Mouse (Mus musculus): ENCODE results near the gene Tecpr1.

Gene Tecpr1

DNA sequence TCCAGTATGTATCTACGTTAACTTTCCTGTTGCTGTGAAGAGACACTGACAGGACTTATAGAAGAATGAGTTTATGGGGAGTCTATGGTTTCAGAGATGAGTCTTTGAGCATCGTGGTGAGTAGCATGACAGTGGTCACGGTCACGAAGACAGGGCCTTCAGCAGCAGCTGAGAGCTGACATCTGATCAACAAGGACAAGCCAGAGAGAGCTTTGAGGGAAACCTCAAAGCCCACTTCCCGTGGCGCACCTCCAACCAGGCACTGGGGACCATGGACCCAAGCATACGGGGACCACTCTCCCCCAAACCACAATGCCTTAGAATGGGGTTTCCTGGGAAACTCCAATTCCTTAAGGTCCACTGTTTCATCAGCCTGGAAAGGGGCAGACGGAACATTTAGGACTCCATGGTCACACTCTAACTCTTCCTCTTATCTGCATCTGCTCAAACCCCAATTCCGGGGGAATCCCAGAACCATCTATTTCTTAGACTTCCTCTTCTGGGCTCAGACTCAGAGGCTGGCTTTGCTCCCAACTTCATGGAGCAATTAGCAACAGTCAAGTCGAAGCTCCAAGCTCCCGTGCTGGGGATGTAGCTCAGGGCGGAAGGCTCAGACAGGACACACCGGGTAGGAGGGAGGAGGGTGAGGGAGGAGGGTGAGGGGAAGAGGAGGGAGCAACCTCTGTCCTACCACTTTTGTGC is 28.6 kb upstream of the Tecpr1 start:
- DNase-seq (ENCODE audit: low read depth, low spot score), result no peak

DNA sequence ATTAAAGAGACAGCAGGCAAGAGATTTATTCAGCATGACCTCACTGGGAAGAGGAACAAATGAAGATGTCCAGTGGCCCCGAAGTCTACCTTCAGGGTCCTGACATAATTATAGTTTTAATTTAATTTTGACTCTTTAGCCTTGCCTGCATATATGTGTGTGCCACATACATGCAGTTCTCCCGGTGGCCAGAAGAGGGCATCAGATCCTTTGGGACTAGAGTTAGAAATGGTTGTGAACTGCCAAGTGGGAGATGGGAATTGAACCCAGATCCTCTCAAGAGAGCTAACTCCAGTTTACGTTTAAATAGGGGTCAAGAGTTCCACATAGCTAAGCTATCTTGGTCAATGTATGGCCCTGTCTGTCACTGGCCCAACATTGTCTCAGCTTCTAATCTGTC is 26.5 kb upstream of the Tecpr1 start:
- no peak for DNase-seq (ENCODE audit: low read depth, low spot score)

DNA sequence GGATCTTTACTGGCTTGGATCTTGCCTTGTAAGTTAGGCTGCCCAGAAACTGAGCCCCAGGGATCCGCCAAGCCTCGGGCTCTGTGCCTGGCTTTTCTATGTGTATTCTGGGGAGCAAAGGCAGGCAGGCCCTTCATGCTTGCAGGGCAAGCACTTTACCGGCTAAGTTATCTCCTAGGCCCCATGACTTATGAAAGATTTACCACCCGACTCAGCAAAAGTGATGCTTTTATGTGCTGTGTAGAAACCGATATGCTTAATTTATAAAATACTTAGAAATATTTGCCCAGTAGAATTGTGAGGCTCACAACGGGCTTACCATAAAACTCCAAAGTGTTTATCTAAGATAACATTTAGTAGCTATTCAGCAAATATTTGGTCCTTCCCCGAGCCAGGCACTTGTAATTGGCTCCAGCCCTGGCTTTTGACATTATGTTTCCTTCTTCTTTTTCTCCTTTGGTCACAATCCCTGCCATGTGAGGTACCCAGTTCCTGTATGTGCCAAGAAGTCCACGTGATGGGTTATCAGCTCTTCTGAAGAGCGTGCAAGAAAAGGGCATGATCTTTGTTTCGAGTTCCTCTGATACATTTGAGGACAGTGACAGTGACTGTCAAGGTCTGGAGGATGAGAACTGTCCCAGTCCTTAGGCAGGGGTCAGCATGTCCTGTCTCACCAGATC is 24.6 kb upstream of the Tecpr1 start:
- no peak for DNase-seq (ENCODE audit: low read depth, low spot score)

DNA sequence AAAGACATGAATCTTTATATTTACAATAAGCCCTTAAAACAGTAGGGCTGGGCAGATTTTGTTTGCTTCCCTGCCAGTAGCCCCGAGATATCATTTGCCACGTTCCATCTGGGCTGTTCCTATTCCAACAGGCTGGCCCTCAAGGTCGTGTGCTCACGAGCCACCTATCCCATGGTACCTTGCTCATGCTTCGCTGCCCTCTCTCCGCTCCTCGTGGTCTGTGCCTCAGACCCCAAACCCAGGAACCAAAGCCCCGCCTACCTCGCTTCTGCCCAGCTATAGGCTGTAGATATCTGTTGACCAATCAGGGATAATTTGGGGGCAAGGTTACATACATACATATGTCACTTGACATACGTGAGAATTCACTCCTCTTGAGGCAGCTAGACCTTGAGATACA is 23.9 kb upstream of the Tecpr1 start:
- DNase-seq (ENCODE audit: low read depth, low spot score), result no peak

DNA sequence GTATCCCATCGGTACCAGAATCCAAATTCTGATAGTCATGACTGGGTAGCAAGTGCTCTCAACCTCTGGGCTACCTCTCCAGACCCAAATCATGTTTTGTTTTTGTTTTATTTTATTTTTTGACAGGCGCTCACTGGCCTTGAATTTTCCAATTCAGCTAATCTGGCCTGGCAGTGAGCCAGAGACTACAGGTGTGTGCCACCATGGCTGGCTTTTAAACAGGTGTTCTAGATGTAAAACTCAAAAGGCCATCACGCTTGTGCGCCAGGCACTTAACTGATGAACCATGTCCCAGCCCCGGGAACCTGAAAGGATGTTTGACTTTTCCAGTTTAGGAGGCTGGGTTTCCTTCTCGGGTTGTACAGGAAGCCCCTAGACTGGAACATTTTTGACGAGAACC is 23.3 kb upstream of the Tecpr1 start:
- no peak for DNase-seq (ENCODE audit: low read depth, low spot score)

DNA sequence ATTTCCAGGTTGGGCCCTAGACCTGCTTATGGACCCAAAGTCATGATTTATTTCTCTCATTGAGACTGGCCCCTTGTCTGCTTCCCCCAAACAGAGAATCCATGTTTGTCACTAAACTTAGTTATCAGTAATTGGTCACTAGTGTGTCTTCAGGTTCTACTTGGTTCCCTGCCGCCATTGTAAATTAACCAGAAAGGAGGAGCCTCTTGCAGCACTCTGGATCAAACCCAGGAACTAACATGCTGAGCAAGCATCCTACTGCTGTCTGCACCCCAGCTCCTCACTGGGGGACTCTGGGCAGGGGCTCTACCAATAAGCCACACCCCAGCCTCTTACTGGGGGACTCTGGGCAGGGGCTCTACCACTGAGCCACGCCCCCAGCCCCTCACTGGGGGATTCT is 22.2 kb upstream of the Tecpr1 start:
- DNase-seq (ENCODE audit: low read depth, low spot score), result no peak

DNA sequence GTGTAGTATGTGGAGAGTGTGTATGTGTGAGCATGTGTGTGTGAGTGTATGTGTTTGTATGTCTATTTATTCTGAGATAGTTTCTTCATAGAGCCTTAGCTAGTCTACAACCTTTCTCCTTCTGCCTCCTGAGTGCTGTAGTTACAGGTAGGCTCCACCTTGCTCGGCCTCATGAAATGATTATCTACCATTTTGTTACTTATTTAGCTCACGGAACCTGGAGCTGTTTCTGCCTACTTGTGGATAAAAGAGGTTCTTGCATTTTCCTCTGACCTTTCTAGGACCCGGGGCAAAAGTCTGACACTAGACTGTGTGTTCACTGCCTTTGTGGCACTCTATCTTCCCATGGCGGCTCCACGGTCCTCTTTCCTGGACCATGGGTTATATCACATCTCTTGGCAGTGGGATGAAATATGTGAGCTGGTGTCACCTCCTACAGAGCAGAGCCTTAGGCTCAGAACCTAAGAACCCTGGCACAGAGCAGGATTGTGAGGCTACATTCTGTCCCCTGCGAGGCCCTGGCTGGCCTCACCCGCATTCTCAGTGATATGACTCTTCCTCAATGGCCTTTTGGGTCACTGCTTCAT is 20.6 kb upstream of the Tecpr1 start, which contains the start of gene Bri3:
TSS of gene Bri3 (plus strand) at position 537 of the 587 bp plus-strand sequence.
- no peak for DNase-seq (ENCODE audit: low read depth, low spot score)

DNA sequence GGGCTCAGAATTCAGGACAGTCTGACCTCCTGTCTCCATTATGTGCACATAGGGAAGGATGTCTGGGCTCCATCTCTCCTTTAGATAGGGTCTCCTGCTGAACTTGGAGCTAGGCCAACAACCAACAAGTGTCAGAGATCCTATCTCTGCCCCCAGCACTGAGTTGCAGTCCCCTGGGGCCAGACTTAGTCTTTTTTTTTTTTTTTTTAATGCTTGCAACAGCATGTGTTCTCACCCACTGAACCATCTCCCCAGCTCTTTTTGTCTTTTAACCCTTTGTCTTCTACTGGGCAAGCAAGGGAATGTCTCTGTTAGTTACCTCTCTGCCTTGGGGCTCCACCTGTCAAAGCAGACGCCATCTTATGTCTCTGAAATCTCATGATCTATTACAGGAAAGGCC is 15.6 kb upstream of the Tecpr1 start:
- DNase-seq (ENCODE audit: low read depth, low spot score), result no peak

DNA sequence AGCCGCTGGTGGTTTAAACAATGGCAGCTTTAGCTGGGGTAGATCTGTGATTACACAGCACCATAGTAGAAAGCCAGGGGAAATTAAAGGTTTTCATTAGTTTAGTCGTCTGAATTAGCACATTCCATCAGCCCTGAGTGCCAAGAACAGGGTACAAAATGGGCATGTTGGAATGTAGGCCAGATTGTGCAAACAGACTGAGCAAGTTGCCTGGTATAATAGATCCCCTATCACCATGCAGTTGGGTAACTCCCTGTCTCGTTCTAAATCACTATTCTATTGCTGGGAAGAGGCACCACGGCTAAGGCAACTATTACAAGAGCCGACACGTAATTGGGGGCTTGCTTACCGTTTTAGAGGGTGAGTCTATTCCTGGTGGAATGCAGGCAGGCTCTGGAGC is 11.3 kb upstream of the Tecpr1 start:
- DNase-seq (ENCODE audit: low read depth, low spot score), result no peak

DNA sequence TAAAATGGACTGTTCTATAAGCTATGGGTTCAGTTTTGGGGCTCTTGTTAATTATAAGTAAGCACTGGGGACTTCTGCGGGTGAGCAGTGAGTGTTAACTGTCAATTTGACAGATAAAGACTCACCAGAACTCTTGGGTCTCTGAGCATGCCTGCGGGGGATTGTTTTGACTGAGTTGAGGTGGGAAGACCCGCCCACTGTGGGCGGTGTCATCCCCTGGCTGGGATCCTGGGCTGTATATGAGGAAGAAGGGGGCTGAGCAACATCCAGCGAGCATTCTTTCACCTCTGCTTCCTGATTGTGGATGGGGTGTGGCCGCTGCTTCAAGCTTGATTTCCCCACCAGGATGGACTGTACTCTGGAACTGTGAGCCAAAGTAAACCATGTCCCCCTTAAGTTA is 10.8 kb upstream of the Tecpr1 start:
- DNase-seq (ENCODE audit: low read depth, low spot score), result no peak

DNA sequence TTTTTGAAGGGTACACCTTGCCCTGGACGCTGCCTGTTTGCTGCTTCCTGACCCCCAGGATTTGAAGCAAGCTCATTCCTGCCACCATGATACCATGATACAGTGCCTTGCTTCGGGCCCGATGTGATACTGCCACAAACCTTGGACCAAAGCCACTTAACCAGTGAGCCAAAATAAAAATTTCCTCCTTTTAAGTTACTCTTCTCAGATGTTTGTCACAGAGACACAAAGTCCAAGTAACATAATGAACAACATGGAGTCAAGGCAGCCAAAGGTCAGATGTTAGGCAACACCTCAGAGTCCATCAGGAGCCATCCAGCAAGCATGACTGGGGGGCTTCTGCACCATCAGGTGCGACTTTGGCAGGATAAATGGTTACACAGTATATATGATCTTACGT is 9.1 kb upstream of the Tecpr1 start:
- no peak for DNase-seq (ENCODE audit: low read depth, low spot score)

DNA sequence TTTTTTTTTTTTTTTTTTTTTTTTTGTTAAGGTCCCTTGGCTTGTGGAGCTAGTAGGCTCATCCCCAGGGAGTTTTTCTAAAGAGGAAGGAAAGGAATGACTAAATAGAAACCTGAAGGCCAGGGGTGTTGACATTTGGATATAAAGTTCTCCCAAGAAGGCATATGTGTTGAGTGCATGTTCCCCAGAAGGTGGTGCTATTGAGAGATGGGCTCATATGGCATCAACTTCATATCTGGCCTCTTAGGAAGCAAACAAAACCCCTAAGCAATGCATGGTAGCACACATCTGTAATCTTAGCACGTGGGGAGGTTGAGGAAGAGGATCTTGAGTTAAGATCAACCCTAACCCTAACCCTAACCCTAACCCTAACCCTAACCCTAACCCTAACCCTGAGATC is 8.0 kb upstream of the Tecpr1 start:
- DNase-seq (ENCODE audit: low read depth, low spot score), result no peak

DNA sequence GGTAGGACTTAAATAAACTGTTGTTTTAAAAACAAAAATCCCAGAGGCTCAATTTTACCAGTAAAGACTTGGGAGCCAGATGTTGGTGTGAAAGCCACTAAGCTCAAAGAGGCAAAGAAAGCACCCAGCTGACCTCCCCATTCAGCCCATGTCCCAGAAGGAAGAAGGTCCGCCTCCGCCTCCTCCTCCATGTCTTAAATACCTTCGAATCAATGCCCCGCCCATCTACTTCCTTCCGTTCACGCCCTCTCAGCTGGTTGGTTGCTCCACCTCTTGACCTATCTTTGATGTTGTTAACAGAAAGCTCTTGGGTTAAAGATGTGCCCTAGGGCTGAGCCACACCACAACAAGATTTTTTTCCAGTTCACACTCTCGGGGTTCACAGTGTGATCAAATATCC is 6.8 kb upstream of the Tecpr1 start:
- DNase-seq (ENCODE audit: low read depth, low spot score), result no peak

DNA sequence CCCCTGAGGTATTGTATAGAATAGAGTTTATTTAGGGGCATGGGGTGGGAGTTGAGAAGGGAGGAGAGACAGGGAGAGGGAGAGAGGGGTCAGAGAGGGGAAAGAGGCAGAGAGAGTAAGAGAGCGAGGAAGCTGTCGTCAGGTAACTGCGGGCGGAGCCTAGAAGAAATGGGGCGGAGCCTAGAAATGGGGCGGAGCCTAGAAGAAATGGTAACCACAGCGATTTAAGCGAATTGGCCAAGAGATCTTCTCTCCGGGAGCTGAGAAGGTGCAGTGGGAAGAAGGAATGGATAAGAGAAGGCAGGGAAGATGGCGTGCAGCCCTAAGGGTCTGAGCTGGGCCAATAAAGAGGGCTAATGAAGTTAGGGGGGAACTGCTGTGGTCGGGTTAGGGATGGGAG is 2.8 kb upstream of the Tecpr1 start:
- no peak for DNase-seq (ENCODE audit: low read depth, low spot score)

DNA sequence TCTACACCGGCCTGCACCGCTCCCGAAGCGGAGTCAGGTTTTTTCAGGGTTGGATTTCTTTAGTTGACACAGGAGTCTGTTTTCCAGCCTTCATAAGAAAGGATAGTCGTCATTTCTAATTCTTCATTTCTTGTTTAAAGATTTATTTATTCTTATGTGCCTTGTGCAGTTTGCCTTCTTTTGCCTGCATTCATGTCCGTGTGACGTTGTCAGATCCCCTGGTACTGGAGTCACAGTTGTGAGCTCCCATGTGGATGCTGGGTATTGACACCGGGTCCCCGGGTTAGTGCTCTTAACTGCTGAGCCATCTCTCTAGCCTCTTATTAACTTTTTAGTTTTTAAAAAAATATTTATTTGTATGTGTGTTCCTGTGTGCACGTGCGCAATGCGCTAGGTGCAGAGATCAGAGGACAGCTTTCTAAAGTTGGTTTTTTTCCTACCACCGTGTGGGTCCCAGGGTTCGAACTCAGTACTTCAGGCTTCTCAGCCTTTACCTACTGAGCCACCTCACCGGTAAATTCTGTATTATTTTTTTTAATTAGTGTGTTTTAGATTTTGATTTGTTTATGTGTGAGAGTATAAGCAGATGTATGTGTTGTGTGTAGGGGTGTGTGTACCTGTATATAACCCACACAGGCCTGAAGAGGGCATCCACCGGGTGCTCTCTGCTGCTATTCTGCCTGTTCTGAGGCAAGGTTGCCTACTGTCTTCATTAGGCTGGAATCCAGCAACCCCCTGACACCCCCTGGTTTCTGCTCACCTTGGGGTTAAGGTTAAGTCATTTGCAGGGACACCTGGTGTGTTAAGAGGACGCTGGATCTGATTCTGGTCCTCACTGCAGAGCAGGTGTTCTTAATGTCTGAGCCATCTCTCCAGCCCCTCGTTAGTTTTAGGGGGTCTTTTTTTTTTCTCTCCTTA is 743 bp upstream of the Tecpr1 start:
- no peak for DNase-seq (ENCODE audit: low read depth, low spot score)

DNA sequence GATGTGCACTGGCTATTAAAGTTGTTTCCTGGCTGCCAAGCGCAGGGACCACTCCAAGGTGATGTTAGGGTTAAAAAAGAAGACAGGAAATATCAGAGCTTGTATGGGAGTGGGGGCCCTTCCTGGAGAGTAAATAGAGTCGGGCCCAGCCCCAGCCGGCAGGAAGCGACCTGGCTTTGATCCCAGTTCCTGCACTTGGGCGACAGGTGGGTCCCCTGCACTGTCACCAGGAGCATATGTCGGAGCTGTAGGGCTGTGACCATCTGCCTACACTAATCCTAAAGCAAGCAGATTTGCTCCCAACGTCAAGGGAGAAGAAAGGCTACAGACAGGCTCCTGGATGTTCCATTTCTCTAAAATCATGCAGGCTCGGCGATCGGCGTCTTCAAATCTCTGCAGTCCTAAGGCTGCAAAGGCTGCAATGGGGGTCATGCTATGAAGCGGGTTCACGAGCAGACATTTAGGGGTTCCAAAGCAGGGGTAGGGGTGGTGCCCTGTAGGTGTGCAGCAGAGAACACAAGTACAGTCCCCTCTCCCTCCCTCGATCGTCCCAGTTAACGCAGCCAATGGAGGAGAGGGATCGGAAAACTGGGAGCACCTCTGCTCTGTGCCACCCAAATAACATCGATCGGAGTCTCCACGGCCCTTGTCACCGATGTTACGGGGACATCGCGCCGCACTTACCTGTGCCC is 458 bp downstream of the Tecpr1 start:
- no peak for DNase-seq (ENCODE audit: low read depth, low spot score)

DNA sequence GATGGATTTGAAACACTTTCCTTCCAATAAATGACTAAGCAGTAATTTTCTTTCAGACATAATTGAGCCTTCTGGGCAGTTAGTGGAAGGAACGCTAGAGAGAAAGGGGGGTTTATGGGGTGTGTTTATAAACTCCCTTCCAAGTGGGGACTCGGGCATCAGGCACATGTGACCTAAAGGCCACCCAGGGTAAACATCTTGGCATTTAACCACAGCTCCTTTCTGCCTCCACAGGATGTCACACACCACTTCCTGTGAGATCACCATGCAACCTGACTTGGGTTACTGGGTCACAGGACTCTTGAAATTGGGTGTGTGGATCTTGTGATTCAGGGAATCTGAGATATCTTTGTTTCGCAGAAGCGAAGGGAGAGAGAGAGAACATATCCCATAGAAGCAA is 2.1 kb downstream of the Tecpr1 start:
- DNase-seq (ENCODE audit: low read depth, low spot score), result no peak

DNA sequence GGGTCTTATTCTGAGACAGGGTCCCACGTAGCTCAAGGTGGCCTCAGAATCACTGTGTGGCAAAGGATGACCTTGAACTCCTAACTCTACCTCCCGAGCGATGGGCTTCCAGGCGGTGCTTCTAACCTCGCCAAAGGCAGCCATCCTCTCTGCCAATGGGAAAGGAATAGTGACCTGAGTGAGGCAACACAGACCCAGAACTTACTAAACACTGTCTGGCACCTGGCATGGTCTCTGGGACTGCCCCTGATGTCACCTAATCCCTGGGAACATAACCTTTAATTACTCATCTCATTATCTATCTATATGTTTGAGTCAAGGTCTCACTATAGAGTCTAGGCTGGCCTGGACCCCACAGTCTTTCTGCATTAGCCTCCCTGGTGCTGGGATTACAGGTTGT is 3.5 kb downstream of the Tecpr1 start:
- DNase-seq (ENCODE audit: low read depth, low spot score), result no peak

DNA sequence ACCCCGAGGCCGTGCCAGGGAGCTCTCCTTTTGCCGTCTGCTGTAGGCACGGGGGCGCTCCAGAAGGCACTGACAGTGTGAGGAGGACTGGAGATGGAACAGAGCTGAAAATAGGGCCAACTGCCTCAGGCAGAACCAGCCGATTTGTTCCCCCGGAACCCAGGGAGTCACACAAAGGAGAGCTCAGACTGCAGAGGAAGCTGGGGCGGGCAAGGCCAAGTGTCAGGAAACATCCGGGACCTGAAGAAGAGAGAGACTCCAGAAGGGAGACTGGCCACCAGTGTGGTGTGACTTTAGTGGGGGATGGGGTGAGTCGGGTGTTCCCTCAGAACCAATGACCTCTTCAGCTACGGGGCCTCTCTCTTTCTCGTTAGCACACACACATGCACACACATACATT is 4.1 kb downstream of the Tecpr1 start:
- no peak for DNase-seq (ENCODE audit: low read depth, low spot score)

DNA sequence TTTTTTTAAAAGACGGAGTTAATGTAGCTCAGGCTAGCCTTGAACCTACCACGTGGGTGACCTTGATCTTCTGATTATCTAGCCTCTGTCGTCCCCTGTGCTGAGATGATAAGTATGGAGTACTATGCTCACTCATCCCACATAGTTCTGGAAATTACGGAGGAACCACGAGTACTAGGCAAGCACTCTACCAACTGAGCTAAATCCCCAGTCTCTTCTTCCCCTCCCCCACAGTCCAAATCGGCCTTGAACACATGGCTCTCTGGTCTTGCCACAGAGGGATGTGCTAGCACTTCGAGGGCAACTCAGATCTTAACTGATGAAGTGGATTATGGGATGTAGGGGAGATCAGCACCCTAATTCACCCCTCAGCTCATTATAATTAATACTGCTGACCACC is 5.4 kb downstream of the Tecpr1 start:
- no peak for DNase-seq (ENCODE audit: low read depth, low spot score)

DNA sequence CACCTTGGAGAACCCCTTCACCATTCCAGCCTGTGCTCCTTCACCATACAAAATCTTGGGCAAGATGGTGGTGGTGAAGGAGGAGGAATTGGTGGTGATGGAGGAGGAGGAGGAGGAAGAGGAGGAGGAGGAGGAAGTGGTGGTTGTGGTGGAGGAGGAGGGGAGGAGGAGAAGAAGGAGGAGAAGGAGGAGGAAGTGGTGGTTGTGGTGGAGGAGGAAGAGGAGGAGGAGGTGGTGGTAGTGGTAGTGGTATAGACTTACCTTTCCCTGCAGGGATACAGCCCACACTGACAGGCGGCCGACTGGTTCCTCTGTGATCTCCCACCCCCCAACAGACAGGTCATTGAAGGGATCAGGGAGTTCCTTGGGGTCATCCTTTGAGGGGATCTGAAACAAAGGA is 7.4 kb downstream of the Tecpr1 start:
- DNase-seq (ENCODE audit: low read depth, low spot score), result no peak

DNA sequence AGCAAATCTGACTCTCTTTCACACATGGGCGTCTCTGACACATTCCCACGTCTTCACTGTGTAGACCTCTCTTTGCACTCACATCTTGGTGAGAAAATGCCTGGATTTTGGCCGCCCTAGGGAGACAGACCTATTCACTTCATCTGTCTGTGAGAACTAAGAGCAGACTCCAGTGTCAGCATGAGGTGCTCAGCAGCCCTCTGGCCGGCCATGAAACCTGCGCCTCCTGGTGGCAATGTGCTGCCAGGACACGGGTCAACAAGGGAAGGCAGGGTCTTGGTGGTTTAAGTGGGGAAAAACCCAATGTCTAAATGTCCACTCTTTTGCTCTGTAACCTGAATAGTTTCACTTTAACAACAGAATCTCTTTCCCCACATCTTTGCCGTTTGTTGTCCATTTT is 9.0 kb downstream of the Tecpr1 start:
- DNase-seq (ENCODE audit: low read depth, low spot score), result no peak
